Mouse (Mus musculus) bone marrow, adult 2 months (tissue): Measurements from ENCODE around the gene Ctdsp2.

ENCODE experiments used
- CTCF ChIP-seq: fragments of 200-500 bp; IDR thresholded peaks from 2 replicates; pipeline ENCODE4 v1.5.1; 2011; ENCODE audit warnings: low read length, control low read depth; ENCODE audit not compliant: control insufficient read depth, insufficient read depth
- POLR2A ChIP-seq: fragments of 200-500 bp; IDR thresholded peaks from 2 replicates; pipeline ENCODE4 v1.6.1; 2011; ENCODE audit warnings: low read depth, mild to moderate bottlenecking, control low read depth, low read length, borderline replicate concordance; ENCODE audit not compliant: control insufficient read depth

DNA sequence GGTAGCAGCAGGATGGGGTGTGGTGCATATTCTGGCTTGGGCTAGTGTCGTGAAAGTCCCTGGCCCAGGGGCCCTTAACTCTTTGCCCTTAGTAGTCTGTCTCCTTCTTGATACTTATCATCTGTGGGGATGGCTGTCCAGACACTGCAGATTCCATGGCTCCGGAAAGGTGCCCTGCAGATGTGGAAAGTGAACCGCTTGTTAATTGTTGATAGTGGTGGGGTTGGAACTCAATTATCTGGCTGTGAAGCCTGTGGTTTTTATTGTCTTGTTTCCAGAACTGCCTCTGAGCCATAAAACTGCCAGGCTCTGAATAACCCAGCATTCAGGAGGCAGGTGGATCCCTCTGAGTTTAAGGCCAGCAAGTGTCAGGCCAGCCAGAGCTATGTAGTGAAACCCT, 13.2 kb downstream of the Ctdsp2 start:
- no peak for TF ChIP-seq CTCF
- TF ChIP-seq POLR2A = no peak
